Mouse (Mus musculus): ENCODE data around the gene Baz1b.

The Baz1b gene

GRCm38 (mm10) chr5:135271563-135272165, 84.6 kb downstream of the Baz1b start:
- DNase-seq (ENCODE audit: low read depth, low spot score), result no peak

- DNase-seq (ENCODE audit: low read depth, low spot score), result no peak
Observed at GRCm38 (mm10) chr5:135274663-135275396, 87.8 kb downstream of the Baz1b start.

GRCm38 (mm10) chr5:135276597-135276996, 89.5 kb downstream of the Baz1b start:
- DNase-seq (ENCODE audit: low read depth, low spot score), result no peak

GRCm38 (mm10) chr5:135280226-135280625, 93.2 kb downstream of the Baz1b start:
- no peak for DNase-seq (ENCODE audit: low read depth, low spot score)

GRCm38 (mm10) chr5:135285211-135285610, 98.1 kb downstream of the Baz1b start:
- no peak for DNase-seq (ENCODE audit: low read depth, low spot score)

GRCm38 (mm10) chr5:135286185-135286584, 99.1 kb downstream of the Baz1b start:
- DNase-seq (ENCODE audit: low read depth, low spot score), result peak; percentile 64

- DNase-seq (ENCODE audit: low read depth, low spot score), result no peak
Observed at GRCm38 (mm10) chr5:135286926-135287325, 99.9 kb downstream of the Baz1b start.

GRCm38 (mm10) chr5:135290703-135291102, 103.6 kb downstream of the Baz1b start:
- DNase-seq (ENCODE audit: low read depth, low spot score), result no peak

- no peak for DNase-seq (ENCODE audit: low read depth, low spot score)
Observed at GRCm38 (mm10) chr5:135291193-135291592, 104.1 kb downstream of the Baz1b start.

GRCm38 (mm10) chr5:135292001-135292400, 104.9 kb downstream of the Baz1b start:
- DNase-seq (ENCODE audit: low read depth, low spot score), result no peak
